Mouse (Mus musculus): ENCODE results near the gene Adrm1.

Adrm1 gene

DNA sequence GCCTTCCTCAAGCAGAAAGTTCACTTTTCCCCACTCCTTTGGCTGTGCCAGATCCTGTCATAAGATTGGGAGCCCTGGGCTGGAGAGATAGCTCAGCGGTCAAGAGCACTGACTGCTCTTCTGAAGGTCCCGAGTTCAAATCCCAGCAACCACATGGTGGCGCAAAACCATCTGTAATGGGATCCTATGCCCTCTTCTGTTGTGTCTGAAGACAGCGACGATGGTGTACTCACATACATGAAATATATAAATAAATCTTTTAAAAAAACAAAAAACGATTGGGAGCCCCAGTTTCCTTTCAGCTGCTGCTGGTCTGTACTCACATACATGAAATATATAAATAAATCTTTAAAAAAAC lies 13.4 kb downstream of the Adrm1 start:
- no peak for DNase-seq (ENCODE audit: inconsistent ontology term)

- DNase-seq (ENCODE audit: inconsistent ontology term): no peak
Measured at GRCm38 (mm10) chr2:180185686-180186085, 14.4 kb downstream of the Adrm1 start.

- DNase-seq (ENCODE audit: inconsistent ontology term): no peak
Measured at GRCm38 (mm10) chr2:180187362-180187761, 16.1 kb downstream of the Adrm1 start.

DNA sequence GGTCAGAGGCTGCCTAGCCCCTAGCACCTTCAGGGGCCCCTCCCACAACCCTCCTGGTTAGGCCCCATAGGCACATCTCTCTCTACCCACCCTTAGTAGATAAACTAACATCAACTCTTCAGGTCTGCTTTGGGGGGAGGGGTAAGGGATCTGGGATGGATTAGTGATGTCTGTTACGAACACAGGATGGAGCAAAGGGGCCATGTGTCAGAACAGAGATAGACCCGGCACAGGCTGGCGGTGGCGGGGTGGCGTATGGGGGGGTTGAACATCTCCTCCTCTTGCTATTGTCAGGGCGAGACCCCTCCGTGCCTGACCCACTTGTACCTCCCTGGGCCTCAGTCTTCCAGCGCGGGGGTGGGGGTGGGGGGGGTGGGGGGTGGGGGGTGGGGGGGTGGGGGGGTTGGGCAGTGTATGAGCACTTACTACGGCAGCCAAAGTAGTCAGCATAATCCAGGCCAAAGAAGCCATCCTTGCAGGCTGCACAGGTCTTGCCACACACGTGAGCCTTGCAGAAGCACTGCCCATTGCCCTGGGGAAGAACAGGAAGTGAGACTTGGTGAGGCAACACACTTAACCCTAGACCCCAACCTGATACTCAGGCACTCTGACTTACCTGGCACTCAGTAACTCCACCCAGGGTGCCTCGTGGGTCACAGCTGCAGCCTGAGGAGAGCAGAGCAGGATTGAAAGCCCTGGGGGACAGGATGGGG lies 25.5 kb downstream of the Adrm1 start:
- DNase-seq (ENCODE audit: inconsistent ontology term): no peak

DNA sequence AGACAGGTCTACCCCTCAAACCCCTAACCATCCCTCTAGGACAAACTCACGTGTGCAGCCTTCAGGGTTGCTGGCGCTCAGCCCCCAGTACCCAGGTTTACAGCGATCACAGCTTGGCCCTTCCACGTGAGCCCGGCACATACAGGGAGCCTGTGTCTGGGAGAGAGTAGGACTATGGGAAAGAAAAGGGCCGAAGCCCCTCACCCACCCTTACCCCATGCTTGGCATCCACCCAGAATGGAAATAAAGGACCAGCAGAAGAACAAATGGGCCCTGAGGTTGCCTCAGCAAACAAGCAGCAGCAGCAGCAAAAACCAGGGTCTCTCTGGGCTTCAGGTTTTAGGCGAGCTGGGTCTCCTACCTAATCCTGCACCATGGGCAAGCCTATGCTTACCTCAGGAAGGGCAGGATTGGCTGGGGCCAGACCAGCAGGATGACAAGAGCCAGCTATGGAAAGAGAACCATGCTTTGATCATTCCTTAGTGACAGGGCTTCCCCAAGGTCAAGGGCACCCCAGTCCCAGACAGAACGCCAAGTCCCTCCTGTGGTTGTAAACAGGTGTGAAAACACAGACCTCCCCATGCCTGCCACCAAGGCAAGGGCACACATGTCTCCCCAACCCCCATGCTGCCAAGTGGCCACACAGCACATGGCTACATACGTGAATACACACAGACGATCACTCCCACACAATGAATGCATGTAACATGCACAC lies 26.2 kb downstream of the Adrm1 start:
- DNase-seq (ENCODE audit: inconsistent ontology term): no peak

DNA sequence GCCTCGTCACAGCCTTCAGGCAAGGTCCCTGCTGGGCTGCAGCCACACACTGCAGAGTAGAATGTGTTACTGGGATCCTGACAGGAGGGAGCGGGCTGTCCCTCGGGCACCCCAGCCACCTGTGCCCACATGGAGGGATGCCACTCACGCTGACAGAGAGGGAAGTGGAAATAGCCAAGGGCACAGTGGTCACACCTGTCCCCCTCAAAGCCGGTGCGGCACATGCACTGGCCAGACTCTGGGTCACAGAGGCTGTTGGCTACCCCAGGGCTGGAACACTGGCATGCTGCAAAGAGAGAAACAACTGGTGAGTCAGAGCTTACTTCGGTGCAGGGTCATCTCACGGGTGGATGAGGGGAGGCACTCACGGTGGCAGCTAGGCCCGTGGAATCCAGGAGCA lies 27.5 kb downstream of the Adrm1 start:
- DNase-seq (ENCODE audit: inconsistent ontology term): no peak

- DNase-seq (ENCODE audit: inconsistent ontology term): no peak
Measured at GRCm38 (mm10) chr2:180200681-180201080, 29.4 kb downstream of the Adrm1 start.

- no peak for DNase-seq (ENCODE audit: inconsistent ontology term)
Measured at GRCm38 (mm10) chr2:180201303-180201702, 30.0 kb downstream of the Adrm1 start.

- no peak for DNase-seq (ENCODE audit: inconsistent ontology term)
Measured at GRCm38 (mm10) chr2:180202263-180202662, 31.0 kb downstream of the Adrm1 start.

DNA sequence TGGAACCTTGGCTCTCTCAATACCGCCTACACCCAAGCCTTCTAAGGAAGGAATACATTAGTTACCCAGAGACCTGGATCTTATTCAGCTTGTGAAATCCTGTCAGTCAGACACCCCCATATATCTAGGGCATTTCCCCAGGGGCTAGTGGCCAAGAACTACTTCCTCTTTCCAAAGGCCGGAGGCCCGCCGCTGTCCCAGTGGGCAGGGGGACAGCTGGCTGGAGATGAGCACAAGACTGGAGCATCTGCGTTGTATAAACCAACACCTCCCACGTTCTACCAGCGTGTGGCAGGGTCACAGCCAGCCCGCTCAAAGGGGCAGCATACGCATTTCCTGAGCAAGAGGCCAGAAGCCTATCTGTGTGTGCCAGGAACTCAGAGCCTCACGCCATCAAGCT lies 31.5 kb downstream of the Adrm1 start:
- DNase-seq (ENCODE audit: inconsistent ontology term): peak; percentile 43

- DNase-seq (ENCODE audit: inconsistent ontology term): no peak
Measured at GRCm38 (mm10) chr2:180204501-180204900, 33.2 kb downstream of the Adrm1 start.

GRCm38 (mm10) chr2:180205083-180205955 lies 34.0 kb downstream of the Adrm1 start:
- DNase-seq (ENCODE audit: inconsistent ontology term): no peak

DNA sequence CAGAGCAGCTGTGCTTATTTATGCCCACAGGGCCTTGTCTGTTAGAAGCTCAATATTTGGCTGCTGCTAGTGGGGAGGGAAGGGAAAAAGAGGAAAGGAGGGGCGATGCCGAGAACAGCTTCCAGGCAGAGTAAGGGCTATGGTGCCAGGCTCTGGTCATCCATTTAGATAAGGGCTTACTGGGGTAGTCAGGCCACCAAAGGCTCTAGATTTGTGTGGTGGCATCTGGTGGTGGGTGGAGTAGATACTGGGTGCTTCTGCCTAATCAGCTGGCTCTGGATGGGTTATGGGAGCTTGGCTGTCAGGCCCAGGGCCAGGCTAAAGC lies 34.6 kb downstream of the Adrm1 start:
- no peak for DNase-seq (ENCODE audit: inconsistent ontology term)

- DNase-seq (ENCODE audit: inconsistent ontology term): peak; percentile 41
Measured at GRCm38 (mm10) chr2:180207840-180208239, 36.6 kb downstream of the Adrm1 start.

GRCm38 (mm10) chr2:180208976-180209375 lies 37.7 kb downstream of the Adrm1 start:
- DNase-seq (ENCODE audit: inconsistent ontology term): no peak

- no peak for DNase-seq (ENCODE audit: inconsistent ontology term)
Measured at GRCm38 (mm10) chr2:180212255-180212654, 41.0 kb downstream of the Adrm1 start.

DNA sequence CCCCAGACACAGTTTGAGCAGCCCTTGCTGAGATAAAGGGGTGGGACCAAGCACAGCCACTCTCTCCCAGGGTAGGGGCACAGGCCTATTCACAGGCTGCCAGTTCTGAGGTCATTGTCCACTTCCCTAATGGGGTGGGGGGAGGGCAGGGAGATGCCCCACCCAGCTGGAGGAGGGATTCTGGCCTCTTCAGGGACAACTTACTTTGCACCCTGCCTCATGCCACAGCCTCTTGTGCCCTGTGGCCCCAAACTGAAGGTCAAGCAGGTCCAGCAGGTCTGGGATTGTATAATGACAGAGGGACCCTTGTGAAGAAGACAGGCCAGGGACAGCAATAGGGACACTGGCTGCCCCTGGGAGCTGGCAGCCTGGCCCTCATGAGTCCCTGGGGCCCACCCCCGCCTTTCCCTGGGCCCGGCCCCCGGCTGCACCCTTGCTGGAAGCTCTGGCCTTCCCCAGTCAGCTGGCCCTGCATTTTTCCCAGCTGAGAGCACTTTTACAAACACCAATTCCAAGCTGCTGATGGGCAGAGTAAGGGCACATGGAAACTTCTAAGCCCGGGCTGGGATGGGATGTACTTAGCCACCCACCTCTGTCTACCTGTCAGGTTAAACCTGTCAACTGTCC lies 43.2 kb downstream of the Adrm1 start:
- peak; percentile 94 for DNase-seq (ENCODE audit: inconsistent ontology term)

GRCm38 (mm10) chr2:180215011-180215461 lies 43.8 kb downstream of the Adrm1 start:
- DNase-seq (ENCODE audit: inconsistent ontology term): peak; percentile 74

DNA sequence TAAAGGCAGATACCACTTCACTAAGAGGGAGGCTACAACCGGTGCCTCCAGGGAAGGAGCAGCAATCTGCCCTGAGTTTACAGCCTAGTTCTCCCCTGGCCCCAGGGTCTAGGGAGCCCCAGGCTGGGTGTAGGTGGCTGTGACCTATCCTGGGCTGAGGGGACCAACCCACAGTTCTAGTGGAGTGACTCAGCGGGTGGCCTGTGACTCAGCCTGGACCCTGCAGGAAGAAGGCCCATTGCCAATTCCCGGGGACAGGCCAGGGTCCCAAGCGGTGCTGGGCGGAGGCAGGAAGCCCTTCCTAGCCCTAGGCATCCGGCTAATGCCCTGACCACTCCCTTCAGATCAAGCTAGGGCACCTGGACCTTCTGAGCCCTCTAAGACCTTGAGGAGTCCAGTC lies 44.7 kb downstream of the Adrm1 start:
- peak; percentile 79 for DNase-seq (ENCODE audit: inconsistent ontology term)

DNA sequence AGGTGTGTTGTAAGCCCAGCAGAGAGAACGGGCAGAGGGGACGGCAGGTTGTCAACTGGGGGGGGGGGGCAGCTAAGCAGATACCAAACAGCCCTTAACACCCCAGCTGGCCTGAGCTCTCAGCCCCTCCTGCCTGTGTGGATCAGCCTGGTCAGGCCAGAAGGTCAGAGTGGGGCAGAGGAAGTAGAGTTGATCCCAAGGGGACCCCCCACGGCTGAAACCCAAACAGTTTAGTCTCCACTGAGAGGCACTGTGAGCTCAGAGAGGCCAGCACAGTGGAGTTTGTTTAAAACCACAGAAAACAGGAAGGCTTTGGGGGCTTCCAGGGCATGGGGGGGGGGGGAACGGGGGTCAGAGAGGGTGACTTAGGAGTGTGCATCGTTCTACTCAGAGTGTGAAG lies 45.6 kb downstream of the Adrm1 start:
- DNase-seq (ENCODE audit: inconsistent ontology term): no peak

- DNase-seq (ENCODE audit: inconsistent ontology term): peak; percentile 91
Measured at GRCm38 (mm10) chr2:180217587-180217986, 46.3 kb downstream of the Adrm1 start.

GRCm38 (mm10) chr2:180218241-180218640 lies 47.0 kb downstream of the Adrm1 start:
- DNase-seq (ENCODE audit: inconsistent ontology term): peak; percentile 48

Data from Muller cell, postnatal 12 days (primary cell).